8 mouse cellular contexts compared by ENCODE assay signal in the genomic region with DNA sequence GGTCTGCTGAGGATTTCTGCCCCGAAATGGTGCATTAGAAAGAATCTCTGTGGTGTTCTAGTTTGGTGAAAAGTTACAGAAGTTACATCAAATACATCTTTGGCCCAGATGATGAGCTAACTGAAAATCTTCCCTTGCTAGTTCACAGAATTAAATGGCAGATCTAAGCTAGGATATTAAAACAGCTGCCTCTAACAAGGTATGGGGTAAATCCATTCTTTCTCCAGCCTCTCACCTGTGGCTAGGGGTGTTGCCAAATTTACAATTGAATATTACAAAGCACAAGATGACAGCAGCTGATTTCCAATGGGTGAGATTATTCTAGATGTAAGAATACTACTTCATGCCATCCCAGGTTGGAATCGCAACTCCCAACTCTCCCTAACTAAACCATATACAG. TPM values are rescaled to one million over a fixed set of nuclear protein-coding genes. Genes with fewer than 3 reads are reported as not detected.
DNase-seq lines count a peak whose midpoint lies in the region; ATAC-seq and TF ChIP-seq lines count a peak whose summit lies in the region.

Cul1 (plus strand) TSS at position 301 of the 400 bp plus-strand sequence.

- DNase-seq in layer of hippocampus, adult 2 months (ENCODE audit: low spot score in 2 of 2), result no peak
- no peak for DNase-seq in layer of hippocampus, adult 9-11 months
- DNase-seq in adrenal gland, postnatal 4 days (ENCODE audit: low spot score in 2 of 2), result no peak
- no peak for DNase-seq in gastrocnemius, postnatal 36 days
- DNase-seq in midbrain, embryonic 11.5 days (ENCODE audit: low spot score, missing footprints), result no peak
- no peak for DNase-seq in yolk sac, embryonic 10.5 days (ENCODE audit: low spot score)
- no peak for DNase-seq in right cerebral cortex, postnatal 14 days

- TF ChIP-seq CTCF in layer of hippocampus, adult 2 months (conservative IDR thresholded peaks at IDR 0.05), result no peak
- no peak for TF ChIP-seq CTCF in intestine, postnatal 0 days (IDR thresholded peaks at IDR 0.05; ENCODE audit: low read depth)

- H3K4me3 ChIP-seq in layer of hippocampus, adult 2 months, result peak within 1 kb of the TSS; percentile 91
- peak within 1 kb of the TSS; percentile 96 for H3K4me3 ChIP-seq in intestine, postnatal 0 days (ENCODE audit: low read depth, low read length)
- H3K4me3 ChIP-seq in midbrain, embryonic 11.5 days (ENCODE audit: low read depth, low read length), result peak within 1 kb of the TSS; percentile 98

- peak within 1 kb of the TSS; percentile 98 for H3K27ac ChIP-seq in layer of hippocampus, adult 2 months
- H3K27ac ChIP-seq in intestine, postnatal 0 days (ENCODE audit: low read depth, low read length), result peak within 1 kb of the TSS; percentile 99
- peak within 1 kb of the TSS; percentile 97 for H3K27ac ChIP-seq in midbrain, embryonic 11.5 days (ENCODE audit: low read depth, low read length)

- 54% methylated on average over 2 of the region's 2 CpGs for WGBS in intestine, postnatal 0 days
- WGBS in midbrain, embryonic 11.5 days, result 40% methylated on average over 2 of the region's 2 CpGs

- ATAC-seq in intestine, postnatal 0 days, result no peak
- ATAC-seq in midbrain, embryonic 11.5 days (ENCODE audit: low FRiP score), result no peak

- H3K9me3 ChIP-seq in intestine, postnatal 0 days (ENCODE audit: control insufficient read depth), result no peaks in the 10 kb centered on the region
- no peaks in the 10 kb centered on the region for H3K9me3 ChIP-seq in midbrain, embryonic 11.5 days (ENCODE audit: control insufficient read depth, low read length)

- peak within 1 kb of the TSS; percentile 99 for H3K9ac ChIP-seq in intestine, postnatal 0 days (ENCODE audit: low read depth, low read length)
- H3K9ac ChIP-seq in midbrain, embryonic 11.5 days (ENCODE audit: low read length), result peak within 1 kb of the TSS; percentile 99

- H3K36me3 ChIP-seq in intestine, postnatal 0 days (ENCODE audit: control insufficient read depth, insufficient read depth), result no peaks in the 10 kb centered on the region
- H3K36me3 ChIP-seq in midbrain, embryonic 11.5 days (ENCODE audit: control insufficient read depth, insufficient read depth, low read length), result no peaks in the 10 kb centered on the region

- 0 out of 2 replicates have a peak, but pooled peaks cover 3% of the 10 kb centered on the region for H3K4me1 ChIP-seq in intestine, postnatal 0 days (replicated peaks; ENCODE audit: control insufficient read depth, insufficient read depth, low read length)
- peaks cover 9% of the 10 kb centered on the region for H3K4me1 ChIP-seq in midbrain, embryonic 11.5 days (ENCODE audit: control insufficient read depth, insufficient read depth, low read length)

- peak within 1 kb of the TSS; percentile 76 for H3K4me2 ChIP-seq in intestine, postnatal 0 days (replicated peaks; ENCODE audit: low read depth)
- H3K4me2 ChIP-seq in midbrain, embryonic 11.5 days, result peak within 1 kb of the TSS; percentile 78

- no peaks in the 10 kb centered on the region for H3K27me3 ChIP-seq in intestine, postnatal 0 days (replicated peaks; ENCODE audit: control insufficient read depth, insufficient read depth, low read length)
- H3K27me3 ChIP-seq in midbrain, embryonic 11.5 days (ENCODE audit: control insufficient read depth, insufficient read depth, low read length), result no peaks in the 10 kb centered on the region

- intact Hi-C loops in gastrocnemius, postnatal 36 days (cut with DNase I), result no loop called here

RNA-seq across cellular contexts. Expression of gene Cul1, which starts in this region (rescaled TPM):
- 100 to 1,000 TPM; 106 to 117 TPM for total RNA-seq in layer of hippocampus, adult 2 months (2021)
- total RNA-seq in adrenal gland, postnatal 4 days (2021), result 100 to 1,000 TPM; 133 TPM
- 10 to 100 TPM; 53.3 to 62.7 TPM for total RNA-seq in gastrocnemius, postnatal 36 days (2021)
- 65.2 and 66.4 TPM in 2 replicates for polyA plus RNA-seq in intestine, postnatal 0 days (2015; fragmentation: Nextera tagmentation; extraction: Ambion mirVana)
- polyA plus RNA-seq in midbrain, embryonic 11.5 days (2014; fragmentation: Nextera tagmentation; extraction: Ambion mirVana), result 203 and 205 TPM in 2 replicates
